ENCODE assay signal across 8 mouse cellular contexts in the genomic region with DNA sequence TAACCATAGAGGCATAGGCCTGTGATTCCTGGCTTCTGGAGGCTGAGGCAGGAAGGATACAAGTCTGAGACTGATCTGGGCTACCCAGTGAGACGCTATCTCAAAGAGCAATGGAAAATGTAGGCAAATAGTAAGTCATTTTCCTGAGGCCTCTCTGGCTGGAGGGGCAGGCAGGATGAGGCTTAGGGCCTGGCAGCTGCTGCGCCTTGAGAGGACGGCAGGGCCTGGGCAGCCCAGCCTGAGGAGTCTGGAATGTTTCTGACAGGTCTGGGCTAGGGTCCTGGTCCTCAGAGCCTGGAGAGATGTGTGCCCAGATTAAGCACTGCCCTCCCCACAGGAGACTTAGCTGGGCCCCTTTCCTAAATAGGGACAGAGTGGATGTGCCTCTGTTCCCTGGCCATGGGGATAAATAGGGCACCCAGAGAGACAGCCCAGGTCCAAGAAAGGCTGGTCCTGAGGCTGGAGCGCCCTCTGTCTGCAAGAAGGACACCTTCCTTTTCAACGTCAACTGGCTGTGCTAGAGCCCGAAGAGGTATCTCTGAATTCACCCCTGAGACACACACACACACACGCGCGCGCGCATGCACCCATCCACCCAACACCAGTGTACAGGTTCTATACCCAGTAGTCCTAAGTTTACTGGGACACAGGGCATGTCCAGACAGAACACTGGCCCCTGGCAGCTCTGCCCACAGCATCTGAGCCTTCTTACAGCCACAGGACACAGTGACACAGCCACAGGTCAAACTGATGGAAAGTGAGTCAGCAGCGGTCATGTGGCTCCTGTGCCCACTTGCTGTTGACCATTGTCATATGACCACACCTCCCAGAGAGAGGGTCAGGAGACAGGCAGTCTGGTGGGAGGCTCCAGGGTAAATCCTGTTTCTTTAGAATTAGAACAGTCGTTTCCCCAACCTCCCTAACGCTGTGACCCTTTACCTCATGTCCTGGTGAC. TPM values are rescaled to one million over a fixed set of nuclear protein-coding genes. Genes with fewer than 3 reads are reported as not detected.
A peak's percentile ranks its signal among the peaks of the same experiment; 100 is the strongest.
DNase-seq lines count a peak whose midpoint lies in the region; ATAC-seq lines count a peak whose summit lies in the region.
"Had no signal": no experiment of that assay in that cellular context is flagged by ENCODE, and none has a peak within 500 bp of the region (broad histone marks: within the 10 kb centered on the region; RNA-seq: fewer than 3 reads in every experiment).

No protein-coding gene starts in this region.

- intact Hi-C loops in gastrocnemius, postnatal 14 days (cut with DNase I; ENCODE audit: low total_unique reads), result loop anchor here (5.0 kb wide), 1 partner anchor 62 kb away; no protein-coding TSS in a partner anchor
- intact Hi-C loops in left cerebral cortex, postnatal 4 days (cut with DNase I), result no loop called here

- H3K4me2 ChIP-seq in midbrain, embryonic 15.5 days, result no peak overlapping the region

- WGBS in midbrain, embryonic 10.5 days, result 67% methylated on average over 14 of the region's 14 CpGs
- WGBS in midbrain, embryonic 15.5 days, result 57% methylated on average over 14 of the region's 14 CpGs

- no peak overlapping the region for H3K4me3 ChIP-seq in midbrain, embryonic 10.5 days
- H3K4me3 ChIP-seq in midbrain, embryonic 15.5 days, result no peak overlapping the region

- H3K27ac ChIP-seq in midbrain, embryonic 10.5 days (replicated peaks), result no peak overlapping the region; the same call in 1 of the 2 replicates
- H3K27ac ChIP-seq in midbrain, embryonic 15.5 days, result no peak overlapping the region

- no peak for ATAC-seq in midbrain, embryonic 15.5 days (replicated peaks)

- H3K9ac ChIP-seq in midbrain, embryonic 15.5 days, result no peak overlapping the region

- no peaks in the 10 kb centered on the region for H3K36me3 ChIP-seq in midbrain, embryonic 10.5 days
- H3K36me3 ChIP-seq in midbrain, embryonic 15.5 days (replicated peaks), result no peaks in the 10 kb centered on the region

- H3K9me3 ChIP-seq in midbrain, embryonic 10.5 days (replicated peaks), result no peaks in the 10 kb centered on the region
- H3K9me3 ChIP-seq in midbrain, embryonic 15.5 days, result no peaks in the 10 kb centered on the region

- H3K27me3 ChIP-seq in midbrain, embryonic 10.5 days (ENCODE audit: low read depth, poor library complexity, severe bottlenecking), result 0 out of 2 replicates have a peak, but pooled peaks cover 3% of the 10 kb centered on the region
- H3K27me3 ChIP-seq in midbrain, embryonic 15.5 days (replicated peaks), result no peaks in the 10 kb centered on the region

- DNase-seq in midbrain, embryonic 10.5 days (ENCODE audit: low spot score), result peak; percentile 29
- DNase-seq in NIH3T3 (ENCODE audit: low read depth), result peak; percentile 21
- peak; percentile 34 for DNase-seq in c-Kit-positive CD71-positive TER-119-positive erythroid progenitor cells, embryonic 14.5 days (ENCODE audit: low spot score)
- peak; percentile 52 for DNase-seq in gastrocnemius, postnatal 14 days
- peak; percentile 58 for DNase-seq in left cerebral cortex, postnatal 4 days
- DNase-seq in right cerebral cortex, postnatal 25 days, result peak; percentile 11

- peaks cover 24% of the 10 kb centered on the region; the same call in 1 of the 2 replicates for H3K4me1 ChIP-seq in midbrain, embryonic 10.5 days
- H3K4me1 ChIP-seq in midbrain, embryonic 15.5 days, result no peaks in the 10 kb centered on the region

RNA-seq across cellular contexts. Expression of gene Myom3, which starts 9.3 kb away (rescaled TPM):
- 0.12 and 0.20 TPM in 2 replicates for polyA plus RNA-seq in midbrain, embryonic 10.5 days (2016; fragmentation: Nextera tagmentation; extraction: Ambion mirVana)
- 0.27 and 0.70 TPM in 2 replicates for polyA plus RNA-seq in midbrain, embryonic 15.5 days (2015; fragmentation: Nextera tagmentation; extraction: Ambion mirVana)
- 10 to 100 TPM; 36.6 to 76.7 TPM for total RNA-seq in gastrocnemius, postnatal 14 days (2021)
- under 1 TPM; 0.81 to 0.86 TPM for total RNA-seq in left cerebral cortex, postnatal 4 days (2021)

RNA-seq across cellular contexts. Expression of gene Il22ra1, which starts 40.9 kb away (rescaled TPM):
- not detected in 2 replicates for polyA plus RNA-seq in midbrain, embryonic 10.5 days (2016; fragmentation: Nextera tagmentation; extraction: Ambion mirVana)
- polyA plus RNA-seq in midbrain, embryonic 15.5 days (2015; fragmentation: Nextera tagmentation; extraction: Ambion mirVana), result not detected in 2 replicates
- under 1 TPM; 0.13 to 0.49 TPM for total RNA-seq in gastrocnemius, postnatal 14 days (2021)
- total RNA-seq in left cerebral cortex, postnatal 4 days (2021), result under 1 TPM; 0.24 to 0.26 TPM
- total RNA-seq: gastrocnemius, postnatal 36 days had no signal

Comparison
In these comparisons a context has a peak if more than half of its experiments do, and no peak if none do; other contexts are left out.
1. RNA of gene Myom3, which starts 9.3 kb away (total RNA-seq): 36.6 to 76.7 TPM in gastrocnemius, postnatal 14 days; 0.81 to 0.86 TPM in left cerebral cortex, postnatal 4 days; every median in the first group is over 10 times any median in the second.
2. Peak in every context shown above with its lines, with median percentiles within 50 percentile points of each other: DNase-seq.